8 mouse cellular contexts compared by ENCODE assay signal in the genomic region with DNA sequence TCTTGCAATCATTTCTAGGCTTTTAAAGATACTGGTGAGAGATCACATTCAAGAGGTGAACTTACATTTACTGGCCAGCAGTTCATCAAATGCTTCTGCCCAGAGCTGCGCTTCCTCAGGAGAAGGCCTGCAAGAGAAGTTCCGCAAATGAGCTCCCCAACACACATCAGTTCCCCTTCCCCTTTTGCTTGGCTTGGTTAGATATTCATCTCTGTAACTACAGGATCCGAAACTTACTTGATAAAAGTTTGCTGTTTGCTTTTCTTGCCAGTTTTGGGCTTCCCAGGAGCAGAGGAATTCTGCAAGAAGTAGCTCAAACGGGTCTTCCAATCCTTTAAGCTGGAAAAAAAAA. TPM values are rescaled to one million over a fixed set of nuclear protein-coding genes. Genes with fewer than 3 reads are reported as not detected.
DNase-seq lines count a peak whose midpoint lies in the region; ATAC-seq lines count a peak whose summit lies in the region.

No protein-coding gene starts in this region.

- H3K27ac ChIP-seq in forebrain, embryonic 10.5 days, result no peak overlapping the region
- H3K27ac ChIP-seq in limb, embryonic 10.5 days, result no peak overlapping the region
- H3K27ac ChIP-seq in midbrain, embryonic 15.5 days, result peak overlapping the region; percentile 91

- DNase-seq in layer of hippocampus, adult 11-12 months (ENCODE audit: low spot score), result peak; percentile 22
- no peak for DNase-seq in layer of hippocampus, adult 9-10 months (ENCODE audit: low spot score)
- no peak for DNase-seq in forebrain, embryonic 10.5 days (ENCODE audit: extremely low spot score, low spot score)
- DNase-seq in limb, embryonic 10.5 days (ENCODE audit: low spot score), result no peak
- no peak for DNase-seq in adrenal gland, postnatal 36 days
- no peak for DNase-seq in urinary bladder, postnatal 36 days (ENCODE audit: low spot score in 2 of 2)
- DNase-seq in frontal cortex, postnatal 25 days (ENCODE audit: low spot score in 2 of 2), result no peak

- peak overlapping the region; percentile 67 for H3K4me3 ChIP-seq in forebrain, embryonic 10.5 days
- peak overlapping the region; percentile 62 for H3K4me3 ChIP-seq in limb, embryonic 10.5 days
- H3K4me3 ChIP-seq in midbrain, embryonic 15.5 days, result peak overlapping the region; percentile 74

- H3K36me3 ChIP-seq in forebrain, embryonic 10.5 days (replicated peaks), result peaks cover 15% of the 10 kb centered on the region
- H3K36me3 ChIP-seq in limb, embryonic 10.5 days, result peaks cover 7% of the 10 kb centered on the region
- peaks cover 10% of the 10 kb centered on the region; the same call in 1 of the 2 replicates for H3K36me3 ChIP-seq in midbrain, embryonic 15.5 days (replicated peaks)

- H3K27me3 ChIP-seq in forebrain, embryonic 10.5 days (ENCODE audit: poor library complexity, severe bottlenecking), result no peaks in the 10 kb centered on the region
- H3K27me3 ChIP-seq in limb, embryonic 10.5 days (ENCODE audit: low read depth, poor library complexity, severe bottlenecking), result no peaks in the 10 kb centered on the region
- H3K27me3 ChIP-seq in midbrain, embryonic 15.5 days (replicated peaks), result no peaks in the 10 kb centered on the region

- peaks cover 41% of the 10 kb centered on the region for H3K4me1 ChIP-seq in forebrain, embryonic 10.5 days
- peaks cover 10% of the 10 kb centered on the region; the same call in 1 of the 2 replicates for H3K4me1 ChIP-seq in limb, embryonic 10.5 days
- H3K4me1 ChIP-seq in midbrain, embryonic 15.5 days, result peaks cover 27% of the 10 kb centered on the region

- H3K9me3 ChIP-seq in forebrain, embryonic 10.5 days, result no peaks in the 10 kb centered on the region
- no peaks in the 10 kb centered on the region for H3K9me3 ChIP-seq in limb, embryonic 10.5 days (replicated peaks)
- H3K9me3 ChIP-seq in midbrain, embryonic 15.5 days, result no peaks in the 10 kb centered on the region

- peak overlapping the region; percentile 87 for H3K9ac ChIP-seq in midbrain, embryonic 15.5 days

- no peak for ATAC-seq in midbrain, embryonic 15.5 days (replicated peaks)

- H3K4me2 ChIP-seq in midbrain, embryonic 15.5 days, result peak overlapping the region; percentile 92

- 68% methylated on average over 4 of the region's 4 CpGs for WGBS in forebrain, embryonic 10.5 days
- 84% methylated on average over 4 of the region's 4 CpGs for WGBS in limb, embryonic 10.5 days
- WGBS in midbrain, embryonic 15.5 days, result 54% methylated on average over 4 of the region's 4 CpGs

RNA-seq across cellular contexts. Expression of a gene that starts 1.3 kb away (rescaled TPM):
- 30.9 and 34.2 TPM in 2 replicates for polyA plus RNA-seq in forebrain, embryonic 10.5 days (2016; fragmentation: Nextera tagmentation; extraction: Ambion mirVana)
- 20.8 and 21.7 TPM in 2 replicates for polyA plus RNA-seq in limb, embryonic 10.5 days (2016; fragmentation: Nextera tagmentation; extraction: Ambion mirVana)
- 131 and 137 TPM in 2 replicates for polyA plus RNA-seq in midbrain, embryonic 15.5 days (2015; fragmentation: Nextera tagmentation; extraction: Ambion mirVana)
- total RNA-seq in adrenal gland, postnatal 36 days (2021), result 100 to 1,000 TPM; 524 to 538 TPM
